Mouse (Mus musculus) common myeloid progenitor, adult 5-6 weeks (primary cell): ENCODE measurements around the gene Col5a1. TPM values are rescaled to one million over a fixed set of nuclear protein-coding genes. Genes with fewer than 3 reads are reported as not detected.

Source experiments
- ATAC-seq: replicated peaks from 2 replicates; pipeline ENCODE4 v1.8.0; 2016; ENCODE audit warnings: low read depth, mild to moderate bottlenecking, moderate TSS enrichment, inconsistent platforms; ENCODE audit not compliant: poor library complexity, severe bottlenecking
- total RNA-seq: library from RNA; stranded (forward); fragments of 200-1000, 187-1606 nt; gene quantifications from 2 replicates; pipeline ENCODE4 v1.2.3, GENCODE M21; 2017

Gene Col5a1
- total RNA-seq, 1 experiment from 2014 or later: 5.0 TPM

GRCm38 (mm10) chr2:27916316-27916715, 30.1 kb downstream of the Col5a1 start:
- ATAC-seq: no peak

- no peak for ATAC-seq
Observed at GRCm38 (mm10) chr2:27917177-27917576, 31.0 kb downstream of the Col5a1 start.

GRCm38 (mm10) chr2:27918106-27918505, 31.9 kb downstream of the Col5a1 start:
- no peak for ATAC-seq

- ATAC-seq: no peak
Observed at GRCm38 (mm10) chr2:27919309-27919850, 33.2 kb downstream of the Col5a1 start.

GRCm38 (mm10) chr2:27922053-27922452, 35.8 kb downstream of the Col5a1 start:
- peak; percentile 57 for ATAC-seq

GRCm38 (mm10) chr2:27923718-27924117, 37.5 kb downstream of the Col5a1 start:
- no peak for ATAC-seq

- ATAC-seq: no peak
Observed at GRCm38 (mm10) chr2:27924463-27924862, 38.2 kb downstream of the Col5a1 start.

GRCm38 (mm10) chr2:27926478-27927165, 40.4 kb downstream of the Col5a1 start:
- 0 out of 2 replicates have a peak, but pooled peaks have one; percentile 24 for ATAC-seq

- ATAC-seq: no peak
Observed at GRCm38 (mm10) chr2:27930471-27931015, 44.3 kb downstream of the Col5a1 start.

- no peak for ATAC-seq
Observed at GRCm38 (mm10) chr2:27931130-27931529, 44.9 kb downstream of the Col5a1 start.

GRCm38 (mm10) chr2:27931971-27932370, 45.7 kb downstream of the Col5a1 start:
- ATAC-seq: no peak

- no peak for ATAC-seq
Observed at GRCm38 (mm10) chr2:27934269-27934668, 48.0 kb downstream of the Col5a1 start.

GRCm38 (mm10) chr2:27934831-27935230, 48.6 kb downstream of the Col5a1 start:
- no peak for ATAC-seq

- no peak for ATAC-seq
Observed at GRCm38 (mm10) chr2:27935441-27935840, 49.2 kb downstream of the Col5a1 start.

GRCm38 (mm10) chr2:27936607-27937191, 50.5 kb downstream of the Col5a1 start:
- ATAC-seq: peak; percentile 58; the same call in 1 of the 2 replicates

GRCm38 (mm10) chr2:27939433-27939832, 53.2 kb downstream of the Col5a1 start:
- ATAC-seq: peak; percentile 66

- ATAC-seq: no peak
Observed at GRCm38 (mm10) chr2:27940144-27940543, 53.9 kb downstream of the Col5a1 start.

GRCm38 (mm10) chr2:27947252-27947651, 61.0 kb downstream of the Col5a1 start:
- no peak for ATAC-seq

- no peak for ATAC-seq
Observed at GRCm38 (mm10) chr2:27947917-27948316, 61.7 kb downstream of the Col5a1 start.

- no peak for ATAC-seq
Observed at GRCm38 (mm10) chr2:27953866-27954265, 67.6 kb downstream of the Col5a1 start.

- ATAC-seq: no peak
Observed at GRCm38 (mm10) chr2:27954924-27955323, 68.7 kb downstream of the Col5a1 start.
